Mouse (Mus musculus) right cerebral cortex, postnatal 10 days (tissue): ENCODE measurements around the gene Trip6.

ENCODE experiments used
- DNase-seq, 2 experiments: peaks; one replicate each; pipeline ENCODE4 v3.0.0; 2021; ENCODE audit warnings: low spot score in 2 of 2

Trip6 gene

GRCm38 (mm10) chr5:137314193-137315083 lies at the start of gene Trip6:
Trip6 (minus strand) TSS chr5:137314404.
- DNase-seq = peak; percentile 82 to 84

DNA sequence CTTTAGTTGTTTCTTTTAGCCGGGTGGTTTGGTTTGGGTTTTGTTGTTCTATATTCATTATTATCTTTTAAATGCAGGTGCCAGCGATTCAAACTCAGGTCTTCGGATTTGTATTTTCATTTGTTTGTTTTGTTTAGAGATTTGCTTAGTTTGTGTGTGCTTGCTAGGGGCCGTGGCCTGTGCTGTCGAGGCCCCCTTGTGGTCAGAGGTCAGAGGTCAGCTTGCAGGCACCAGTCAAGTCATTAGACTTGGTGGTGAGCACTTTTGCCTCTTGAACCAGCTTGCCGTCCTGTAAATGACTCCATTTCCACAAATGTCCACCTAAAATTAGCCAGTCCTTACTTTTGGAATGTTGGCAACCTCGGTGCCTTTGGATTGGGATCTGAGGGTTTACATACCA lies 44.2 kb upstream of the Trip6 start:
- no peak for DNase-seq

DNA sequence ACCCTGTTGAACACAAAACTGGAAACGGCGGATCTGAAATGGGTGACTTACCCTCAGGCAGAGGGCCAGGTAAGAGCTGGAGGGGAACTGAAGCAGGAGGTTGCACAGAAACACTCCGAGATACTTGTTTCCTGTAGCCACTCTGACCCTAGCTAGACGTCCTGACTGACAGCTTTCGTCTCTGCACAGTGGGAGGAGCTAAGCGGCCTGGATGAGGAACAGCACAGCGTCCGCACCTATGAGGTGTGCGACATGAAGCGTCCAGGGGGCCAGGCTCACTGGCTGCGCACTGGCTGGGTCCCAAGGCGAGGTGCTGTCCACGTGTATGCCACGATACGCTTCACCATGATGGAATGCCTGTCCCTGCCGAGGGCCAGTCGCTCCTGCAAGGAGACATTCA lies 39.9 kb upstream of the Trip6 start:
- no peak for DNase-seq

DNA sequence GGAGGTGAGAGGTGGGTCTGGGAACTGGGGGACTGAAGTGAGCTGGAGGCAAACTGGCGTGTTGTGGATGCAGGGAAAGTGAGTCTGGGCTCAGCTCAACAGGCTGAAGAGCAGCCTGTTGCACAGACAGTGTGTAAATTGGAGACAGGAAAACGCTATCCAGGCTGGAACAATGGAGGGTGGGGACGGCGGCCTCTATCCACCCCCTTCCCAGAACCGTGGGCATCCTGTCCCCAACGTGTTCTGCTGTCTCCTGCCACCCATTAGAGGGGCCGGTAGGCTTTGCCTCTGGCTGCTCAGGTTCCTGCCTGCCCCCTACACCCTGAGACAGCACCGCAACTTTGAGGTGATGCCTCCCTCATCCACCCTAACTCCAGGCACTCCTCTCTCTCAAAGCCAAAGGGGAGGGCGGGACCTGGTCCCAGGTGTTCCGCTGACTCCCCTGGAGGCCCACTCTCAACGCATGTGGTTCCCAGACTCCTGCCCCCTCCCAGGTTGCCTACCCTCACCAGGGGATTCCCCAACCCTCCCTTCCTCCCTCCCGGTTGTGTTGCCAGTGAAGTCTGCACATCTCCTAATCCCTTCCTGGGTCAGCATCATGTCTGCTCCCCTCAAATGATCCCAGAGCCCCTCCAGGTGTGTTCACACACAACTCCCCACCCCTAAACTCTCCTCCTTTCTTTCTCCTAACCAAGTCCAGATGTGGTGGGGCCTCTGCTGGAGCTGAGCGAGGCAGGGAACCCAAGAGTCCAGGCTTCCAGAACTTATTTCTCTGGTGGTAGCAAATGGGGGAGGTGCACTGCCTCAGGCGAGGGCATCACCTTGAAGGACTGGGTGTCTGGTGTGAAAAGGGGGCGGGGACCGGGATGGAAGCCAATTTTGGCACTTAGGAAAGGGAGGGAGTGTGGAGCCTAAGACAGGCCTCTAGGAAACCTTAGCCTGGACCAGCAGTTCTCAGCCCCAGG lies 38.1 kb upstream of the Trip6 start:
- DNase-seq = no peak

DNA sequence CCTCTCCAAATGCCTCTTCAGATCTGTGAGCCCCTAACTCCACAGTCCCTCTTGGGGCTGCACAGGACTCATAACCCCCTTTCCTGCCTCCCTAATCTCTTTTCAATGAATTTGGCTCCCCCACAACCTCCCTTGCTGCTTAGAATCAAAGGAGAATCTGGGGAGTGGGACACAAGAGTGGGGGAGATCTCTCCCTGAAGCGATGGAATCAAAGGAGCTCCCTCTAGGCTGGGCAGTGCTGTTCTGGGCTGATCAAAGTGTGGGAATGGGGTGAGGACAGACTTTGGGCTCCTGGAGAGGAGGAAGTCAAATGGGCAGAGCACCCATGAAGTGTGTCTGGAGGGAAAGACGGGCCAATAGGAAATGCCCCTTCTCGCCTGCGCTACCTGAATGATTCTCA lies 37.2 kb upstream of the Trip6 start:
- no peak for DNase-seq

DNA sequence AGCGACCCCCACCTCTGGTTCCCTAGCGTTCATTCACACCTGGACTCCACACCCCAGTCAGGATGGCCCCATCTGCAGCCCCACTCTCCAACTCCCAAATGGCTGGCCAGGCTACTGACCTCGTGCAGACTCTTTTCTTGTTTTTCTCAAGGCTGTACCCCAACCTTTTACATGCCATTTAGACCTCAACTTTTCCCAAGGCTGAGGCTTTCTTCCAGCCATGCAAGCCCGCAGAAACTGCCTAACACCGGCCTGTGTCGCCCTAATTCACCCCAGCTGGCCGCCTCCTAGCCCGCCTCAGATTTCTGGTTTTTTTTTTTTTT lies 36.8 kb upstream of the Trip6 start:
- DNase-seq = no peak

- DNase-seq = no peak
Observed at GRCm38 (mm10) chr5:137350205-137351057, 36.2 kb upstream of the Trip6 start.

DNA sequence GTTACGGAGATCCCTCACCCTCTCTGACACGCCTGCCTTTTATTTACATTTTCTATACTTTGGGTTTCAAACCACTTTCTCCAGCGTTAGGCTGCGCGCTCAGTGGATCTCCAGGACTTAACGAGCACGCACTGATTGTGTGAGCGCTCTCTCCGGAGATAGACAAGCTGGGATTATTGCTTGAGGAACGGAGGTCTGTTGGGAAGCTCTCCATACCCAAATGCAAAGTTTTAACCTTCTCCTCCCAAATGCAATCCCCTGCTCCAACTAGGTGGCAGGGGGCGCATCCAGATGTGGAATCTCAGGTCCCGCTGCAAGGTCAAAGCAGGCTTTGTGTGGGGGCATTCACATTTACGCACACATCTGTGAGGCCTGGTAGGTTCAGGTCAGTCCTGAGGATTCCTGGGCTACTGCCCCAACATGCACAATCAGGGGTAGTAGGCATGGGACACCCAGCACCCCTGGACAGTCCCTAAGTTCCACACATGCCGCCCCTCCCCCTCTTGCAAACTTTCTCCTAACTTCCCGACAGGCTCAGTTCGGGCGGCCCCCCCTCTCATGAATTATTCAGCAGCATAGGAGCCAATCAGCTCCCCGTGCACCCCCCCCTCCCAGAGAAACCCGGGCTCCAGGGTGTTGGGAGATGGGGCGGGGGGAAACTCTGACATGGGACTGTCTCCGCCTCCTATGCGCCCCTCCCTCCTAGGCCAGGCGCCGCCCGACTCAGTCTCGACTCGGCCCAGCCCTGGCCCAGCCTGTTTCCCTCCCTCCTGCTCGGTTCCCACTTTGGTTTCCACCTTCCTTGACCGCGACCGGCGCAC lies 35.4 kb upstream of the Trip6 start, which contains the start of gene Ephb4:
Ephb4 (plus strand) TSS at position 726 of the 821 bp plus-strand sequence.
- peak; percentile 81 to 85 for DNase-seq

DNA sequence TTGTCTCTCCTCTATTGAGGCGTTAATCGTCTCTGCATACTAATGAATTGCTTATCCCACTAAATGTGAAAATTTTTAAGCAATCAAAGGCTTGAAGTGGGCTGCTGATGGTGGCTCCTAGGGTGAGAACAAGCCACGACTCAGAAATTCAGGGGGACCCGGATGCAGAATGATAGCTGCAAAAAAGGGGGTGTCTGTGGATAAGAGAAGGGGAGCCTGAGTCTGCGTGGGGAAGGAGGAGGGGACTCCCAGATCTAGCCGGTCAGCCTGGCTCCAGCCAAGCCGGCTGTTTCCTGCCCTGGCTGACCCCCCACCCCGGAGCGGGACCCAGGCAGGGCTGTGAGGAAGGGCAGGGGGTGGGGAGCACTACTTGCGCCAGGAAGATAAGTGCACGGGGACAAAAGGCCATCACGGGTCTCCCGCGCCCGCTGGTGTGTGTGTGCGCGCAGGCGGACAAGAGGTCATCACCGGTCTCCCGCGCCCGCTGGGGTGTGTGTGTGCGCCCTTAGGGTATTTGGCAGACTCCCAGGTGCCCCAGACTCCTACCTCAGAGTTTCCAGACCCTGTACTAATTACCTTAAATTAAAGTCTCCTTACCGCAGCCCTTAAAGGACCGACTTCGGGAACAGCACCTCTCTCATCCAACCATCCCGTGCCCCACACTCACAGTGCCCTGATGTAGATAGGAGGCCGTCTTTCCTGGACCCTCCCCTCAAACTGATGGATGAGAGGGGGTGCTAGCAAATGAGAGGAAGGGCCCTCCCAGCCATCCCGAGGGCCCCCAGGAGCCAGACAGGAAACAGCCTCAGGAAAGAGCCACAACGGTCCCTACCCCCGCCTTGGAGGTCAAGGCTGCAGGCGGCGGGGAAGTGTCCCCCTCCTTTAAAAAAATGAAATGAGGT lies 34.5 kb upstream of the Trip6 start:
- no peak for DNase-seq

- DNase-seq = no peak
Observed at GRCm38 (mm10) chr5:137347856-137348255, 33.7 kb upstream of the Trip6 start.

DNA sequence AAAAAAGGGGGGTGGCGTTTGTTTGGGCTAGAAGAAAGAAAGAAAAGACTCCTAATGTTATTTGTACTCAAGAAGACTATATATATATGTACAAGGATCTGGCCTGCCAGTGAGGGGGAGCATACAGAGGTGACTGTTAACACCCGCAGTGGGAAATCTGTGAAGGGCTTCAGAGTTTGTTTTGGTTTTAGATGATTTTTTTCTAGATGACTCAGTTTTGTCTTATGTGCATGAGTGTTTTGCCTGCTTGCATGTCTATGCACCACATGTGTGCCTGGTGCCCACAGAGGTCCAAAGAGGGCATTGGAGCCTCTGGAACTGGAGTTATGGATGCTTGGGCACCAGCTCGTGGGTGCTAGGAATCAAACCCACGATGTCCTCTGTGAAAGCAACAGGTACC lies 32.8 kb upstream of the Trip6 start:
- DNase-seq = no peak

DNA sequence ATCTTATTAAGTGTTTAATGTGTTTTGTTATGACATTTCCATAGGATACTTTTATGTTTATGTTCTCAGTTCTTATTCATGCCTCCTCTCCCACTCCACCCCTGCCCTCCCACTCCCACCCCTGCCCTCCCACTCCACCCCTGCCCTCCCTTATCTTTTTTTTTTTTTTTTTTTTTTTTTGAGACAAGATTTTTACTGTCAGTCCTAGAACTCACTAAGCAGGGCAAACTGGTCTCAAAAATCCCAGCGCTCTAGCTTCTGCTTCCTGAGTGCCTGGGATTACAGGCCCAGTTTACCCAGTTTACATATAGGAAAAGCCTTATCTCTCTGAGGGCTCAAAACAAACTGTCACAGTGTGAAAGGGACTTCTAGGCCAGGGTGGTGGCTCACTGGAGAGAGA lies 32.2 kb upstream of the Trip6 start:
- DNase-seq = no peak

DNA sequence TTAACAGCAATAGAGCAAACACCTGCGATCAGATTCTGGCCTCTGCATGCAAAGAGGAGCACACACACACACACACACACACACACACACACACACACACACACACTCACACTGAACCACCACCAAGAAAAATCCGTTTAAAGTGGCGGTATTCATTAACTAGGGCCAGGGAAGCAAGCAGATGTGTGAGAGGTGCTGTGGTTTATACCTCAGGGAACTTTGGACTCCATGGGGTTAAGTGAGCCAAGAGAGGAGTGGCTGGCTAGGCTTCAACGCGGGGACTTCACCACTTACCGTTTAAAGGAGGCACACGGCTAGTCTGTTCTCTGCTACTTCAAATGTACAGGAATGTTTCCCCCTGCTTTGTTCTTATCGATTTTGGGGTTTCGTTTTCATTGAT lies 31.6 kb upstream of the Trip6 start:
- no peak for DNase-seq

- no peak for DNase-seq
Observed at GRCm38 (mm10) chr5:137343869-137344268, 29.7 kb upstream of the Trip6 start.

DNA sequence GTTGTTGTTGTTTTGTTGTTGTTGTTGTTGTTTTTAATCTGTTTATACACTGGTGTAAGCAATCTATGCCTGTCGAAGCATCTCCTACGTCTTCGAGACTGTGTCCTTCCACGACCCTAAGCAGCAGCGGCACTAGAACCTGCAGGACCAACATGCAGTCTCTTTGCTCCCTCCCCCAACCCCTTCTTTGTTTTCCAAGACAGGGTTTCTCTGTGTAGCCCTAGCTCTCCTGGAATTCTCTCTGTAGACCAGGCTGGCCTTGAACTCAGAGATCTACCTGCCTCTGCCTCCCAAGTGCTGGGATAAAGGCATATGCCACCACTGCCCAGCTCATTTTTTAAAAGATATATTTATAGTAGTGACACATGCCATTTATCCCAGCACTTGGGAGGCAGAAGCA lies 29.2 kb upstream of the Trip6 start:
- no peak for DNase-seq

- DNase-seq = no peak
Observed at GRCm38 (mm10) chr5:137342407-137343012, 28.3 kb upstream of the Trip6 start.

DNA sequence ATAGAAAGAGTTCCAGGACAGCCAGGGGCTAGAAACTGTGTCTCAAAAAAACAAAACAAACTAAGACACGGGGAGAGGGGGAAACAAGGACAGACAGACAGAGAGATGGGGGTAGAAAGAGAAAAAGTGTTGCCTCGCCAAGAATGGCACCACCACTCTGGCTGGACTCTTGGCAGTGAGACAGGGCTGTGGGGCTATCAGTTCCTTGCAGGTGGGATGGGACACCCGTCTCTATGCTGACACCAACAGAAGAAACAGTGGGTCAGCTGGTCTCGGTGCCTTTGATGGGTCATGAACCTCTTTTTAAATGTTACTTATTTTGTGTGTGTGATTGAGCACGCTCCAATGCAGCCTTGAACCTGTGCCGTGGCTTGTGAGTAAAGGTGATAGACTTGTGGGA lies 26.0 kb upstream of the Trip6 start:
- DNase-seq = no peak

DNA sequence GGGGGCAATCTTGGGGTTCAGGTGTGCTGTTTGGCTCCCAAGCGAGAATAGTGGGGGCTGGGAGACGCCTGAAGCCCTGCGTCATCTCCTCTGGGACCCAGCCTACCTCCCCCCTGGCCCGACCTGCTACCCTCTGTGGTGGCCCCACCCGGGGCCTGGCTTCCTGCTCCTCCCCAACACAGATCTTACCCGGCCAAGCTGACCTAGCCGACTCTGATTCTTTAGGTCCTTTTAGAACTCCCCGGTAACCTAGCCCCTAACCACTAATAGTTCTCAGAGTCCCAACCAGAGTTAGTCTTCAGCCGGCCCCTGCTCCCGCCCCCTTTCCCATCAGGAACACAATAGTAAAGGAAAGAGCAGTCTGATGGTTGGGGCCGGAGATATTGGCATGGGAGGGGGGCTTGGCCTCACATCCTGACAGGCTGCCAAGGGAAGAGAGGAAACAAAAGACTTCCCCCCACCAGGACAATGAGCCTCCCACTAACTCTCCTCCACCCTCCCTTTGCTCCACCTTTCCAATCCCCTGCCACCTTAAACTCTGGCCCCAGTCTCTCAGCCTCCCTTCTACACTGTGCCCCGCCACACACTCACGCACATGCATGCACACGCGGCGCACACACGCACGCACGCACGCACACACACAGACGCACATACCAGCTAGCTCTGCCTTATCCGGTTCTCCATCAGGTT lies 25.2 kb upstream of the Trip6 start:
- DNase-seq = peak in 1 of 2 experiments; percentile 61
